Mouse (Mus musculus): ENCODE results near the gene Zdhhc1. TPM values are rescaled to one million over a fixed set of nuclear protein-coding genes. Genes with fewer than 3 reads are reported as not detected.
A peak's percentile ranks its signal among the peaks of the same experiment; 100 is the strongest.

Gene Zdhhc1
- polyA plus RNA-seq, 1 experiment: 24.7 TPM

DNA sequence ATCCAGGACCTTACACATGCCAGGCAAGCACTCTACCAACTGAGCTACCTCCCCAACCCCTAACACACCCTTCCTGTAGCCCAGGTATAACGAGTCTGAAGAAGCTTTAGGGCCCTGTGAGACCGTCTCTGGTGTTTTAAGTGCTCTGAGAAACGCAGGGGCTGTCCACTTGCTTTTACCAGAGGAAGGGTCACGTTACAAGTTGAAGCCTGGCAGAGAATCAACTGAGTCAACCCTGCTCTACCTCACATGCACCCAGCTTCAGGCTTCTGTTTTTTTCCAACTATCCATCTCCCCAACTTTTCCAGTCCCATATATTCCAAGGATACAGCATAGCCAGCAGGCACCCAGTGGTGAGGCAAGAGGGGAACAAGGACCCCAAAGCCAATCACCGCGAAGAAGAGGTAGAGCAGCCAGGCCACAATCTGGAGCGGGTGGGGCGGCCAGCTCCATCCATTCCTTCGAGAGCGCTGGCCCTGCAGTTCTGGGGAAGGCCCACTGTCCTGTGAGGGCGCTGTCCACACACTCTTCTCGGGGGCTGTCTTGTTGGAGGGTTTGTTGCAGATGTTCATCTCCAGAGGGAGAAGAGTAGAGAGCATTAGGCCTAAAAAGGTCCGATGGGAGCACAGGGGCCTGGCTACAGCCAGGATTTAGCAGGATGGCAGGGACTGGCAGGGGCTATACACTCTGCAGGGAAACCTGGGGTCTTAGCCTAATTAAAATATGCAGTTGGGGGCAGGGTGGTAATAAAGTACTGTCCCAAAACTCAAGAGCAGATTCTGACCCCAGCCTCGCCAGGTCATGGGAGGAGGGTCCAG lies 13.3 kb downstream of the Zdhhc1 start:
- Histone ChIP-seq H3K27ac (ENCODE audit: insufficient read depth, low read length) (peak overlapping the region; percentile 98), H3K4me3 (ENCODE audit: insufficient read depth, low read length) (no peak overlapping the region), H3K4me1 (ENCODE audit: control insufficient read depth, insufficient read depth, low read length) (peaks cover 26% of the 10 kb centered on the region)
- TF ChIP-seq CTCF (IDR thresholded peaks at IDR 0.05; ENCODE audit: borderline replicate concordance, insufficient read depth, low read length): peak; percentile 64; the same call in 1 of the 2 replicates
- TF ChIP-seq POLR2A (IDR thresholded peaks at IDR 0.05; ENCODE audit: low read depth, low read length): no peak

DNA sequence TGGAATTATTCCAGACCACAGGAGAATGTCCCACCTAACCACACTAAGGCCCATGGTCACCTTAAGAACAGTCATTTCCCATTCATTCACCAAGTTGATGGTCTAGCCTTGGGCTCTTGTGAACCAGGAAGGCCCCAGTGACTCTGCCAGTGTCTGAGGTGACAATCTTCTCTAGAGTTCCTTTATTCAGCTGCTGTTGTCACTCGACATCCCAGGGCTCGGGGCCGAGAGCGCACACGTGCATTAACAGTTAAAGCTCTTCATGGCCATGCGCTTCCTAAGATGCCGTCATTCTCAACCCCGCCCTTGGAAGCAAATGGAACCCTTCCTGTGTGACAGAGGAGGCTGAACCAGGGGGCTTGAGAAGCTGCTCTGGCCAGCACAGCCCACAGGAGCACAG lies 14.6 kb downstream of the Zdhhc1 start:
- Histone ChIP-seq H3K4me1 (ENCODE audit: control insufficient read depth, insufficient read depth, low read length) (peaks cover 31% of the 10 kb centered on the region), H3K4me3 (ENCODE audit: insufficient read depth, low read length) (no peak overlapping the region), H3K27ac (ENCODE audit: insufficient read depth, low read length) (no peak overlapping the region)
- TF ChIP-seq CTCF (IDR thresholded peaks at IDR 0.05; ENCODE audit: borderline replicate concordance, insufficient read depth, low read length) (no peak), POLR2A (IDR thresholded peaks at IDR 0.05; ENCODE audit: low read depth, low read length) (no peak)

DNA sequence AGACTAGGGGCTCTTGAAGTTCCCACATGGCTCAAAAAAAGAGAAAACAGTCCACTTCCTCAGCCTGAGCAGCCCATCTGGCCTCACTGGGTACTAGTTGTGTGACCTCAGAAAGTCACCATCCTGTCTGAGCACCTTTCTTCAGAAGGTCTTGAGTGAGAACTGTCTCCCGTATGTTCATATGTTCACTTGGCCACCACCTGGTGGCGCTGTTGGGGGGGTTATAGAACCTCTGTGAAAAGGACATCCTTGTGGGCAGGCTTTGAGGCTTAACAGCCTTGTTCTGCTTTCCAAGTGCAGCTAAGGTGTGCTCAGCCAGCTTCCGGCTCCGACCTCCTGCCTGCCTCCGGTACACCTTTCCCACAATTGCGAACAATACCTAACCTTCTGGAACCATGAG lies 15.2 kb downstream of the Zdhhc1 start:
- peaks cover 31% of the 10 kb centered on the region for H3K4me1 ChIP-seq (ENCODE audit: control insufficient read depth, insufficient read depth, low read length)
- TF ChIP-seq POLR2A (IDR thresholded peaks at IDR 0.05; ENCODE audit: low read depth, low read length) (no peak), CTCF (IDR thresholded peaks at IDR 0.05; ENCODE audit: borderline replicate concordance, insufficient read depth, low read length) (0 out of 2 replicates have a peak, but pooled peaks have one; percentile 7)
- no peak overlapping the region for H3K4me3 ChIP-seq (ENCODE audit: insufficient read depth, low read length)
- H3K27ac ChIP-seq (ENCODE audit: insufficient read depth, low read length): peak overlapping the region; percentile 51

DNA sequence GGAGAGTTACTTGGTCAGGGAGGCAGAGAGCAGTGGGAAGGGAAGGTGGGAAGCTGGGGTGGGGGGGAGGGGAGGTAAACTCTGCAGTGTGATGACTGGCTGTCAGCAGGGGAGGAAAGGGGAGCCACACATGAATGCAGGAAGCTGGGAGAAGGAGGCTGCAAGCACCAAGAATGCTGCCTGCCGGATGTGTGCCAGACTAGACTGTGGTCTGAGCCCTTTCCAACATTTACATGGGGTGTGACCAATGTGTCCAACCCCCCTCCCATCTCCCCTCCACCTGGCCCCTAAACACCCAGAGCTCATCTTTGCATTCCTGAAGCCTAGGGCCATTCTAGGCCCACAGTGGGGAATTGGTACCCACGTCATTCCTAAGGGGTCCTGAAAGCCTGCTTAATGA lies 15.7 kb downstream of the Zdhhc1 start:
- TF ChIP-seq POLR2A (IDR thresholded peaks at IDR 0.05; ENCODE audit: low read depth, low read length) (no peak), CTCF (IDR thresholded peaks at IDR 0.05; ENCODE audit: borderline replicate concordance, insufficient read depth, low read length) (no peak)
- H3K27ac ChIP-seq (ENCODE audit: insufficient read depth, low read length): peak overlapping the region; percentile 74
- H3K4me3 ChIP-seq (ENCODE audit: insufficient read depth, low read length): no peak overlapping the region
- peaks cover 30% of the 10 kb centered on the region for H3K4me1 ChIP-seq (ENCODE audit: control insufficient read depth, insufficient read depth, low read length)

DNA sequence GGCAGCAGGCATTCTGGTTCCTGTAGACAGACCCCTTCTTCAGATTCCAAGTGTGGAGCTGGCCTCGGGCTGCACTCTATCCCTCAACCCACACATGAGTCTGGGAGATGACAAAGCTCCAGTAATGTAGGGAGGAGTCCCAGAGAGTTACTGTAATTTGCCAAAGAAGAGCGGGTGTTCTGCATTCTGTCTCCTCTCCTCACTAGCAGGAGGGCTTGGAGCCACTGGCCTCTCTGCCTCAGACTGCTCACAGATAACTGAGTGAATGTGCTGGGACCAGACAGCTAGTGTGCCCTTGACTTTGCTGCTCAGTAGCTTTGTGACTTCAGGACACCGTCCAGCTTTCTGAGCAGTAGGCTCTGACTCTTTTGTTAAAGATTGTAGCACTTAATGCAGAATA lies 18.9 kb downstream of the Zdhhc1 start:
- Histone ChIP-seq H3K27ac (ENCODE audit: insufficient read depth, low read length) (peak overlapping the region; percentile 62), H3K4me1 (ENCODE audit: control insufficient read depth, insufficient read depth, low read length) (peaks cover 17% of the 10 kb centered on the region; the same call in 1 of the 2 replicates), H3K4me3 (ENCODE audit: insufficient read depth, low read length) (no peak overlapping the region)
- no peak for TF ChIP-seq CTCF (IDR thresholded peaks at IDR 0.05; ENCODE audit: borderline replicate concordance, insufficient read depth, low read length)
- peak; percentile 31; the same call in 1 of the 2 replicates for TF ChIP-seq POLR2A (IDR thresholded peaks at IDR 0.05; ENCODE audit: low read depth, low read length)

DNA sequence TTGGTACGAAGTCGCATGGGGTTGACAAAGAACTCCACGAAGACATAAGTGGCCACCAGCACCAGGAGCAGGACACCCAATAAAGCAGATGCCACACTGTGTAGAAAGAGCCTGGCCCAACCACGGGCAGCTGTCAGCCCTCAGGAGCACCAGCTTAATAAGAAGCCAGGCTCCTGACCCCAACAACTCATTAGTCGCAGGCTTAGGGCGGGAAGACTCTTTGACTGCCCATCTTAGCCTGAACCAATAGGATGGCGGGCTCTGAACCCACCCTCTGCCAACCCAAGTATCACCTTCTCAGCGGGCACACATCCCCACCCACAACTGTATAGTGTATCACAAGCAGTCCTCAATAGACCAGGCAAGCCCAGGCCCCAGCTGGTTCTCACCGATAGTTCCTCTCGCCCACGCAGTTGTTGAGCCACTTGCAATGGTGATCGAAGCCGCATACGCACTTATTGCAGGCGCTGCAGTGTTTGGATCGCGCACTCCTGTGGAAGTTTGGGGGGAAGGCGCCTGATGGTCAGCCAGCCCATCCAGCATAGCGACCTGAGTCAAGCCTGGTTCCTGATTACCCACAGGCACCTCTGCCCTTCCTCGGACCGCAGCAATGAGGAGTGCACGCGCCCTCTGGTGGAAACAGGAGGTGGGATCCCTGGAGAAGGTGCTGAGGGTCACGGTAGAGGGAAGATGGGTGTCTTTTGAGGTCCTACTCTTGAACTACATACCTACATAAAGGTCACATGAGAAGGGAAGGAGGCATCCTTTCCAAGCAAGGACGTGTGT lies 19.9 kb downstream of the Zdhhc1 start:
- Histone ChIP-seq H3K4me1 (ENCODE audit: control insufficient read depth, insufficient read depth, low read length) (peaks cover 17% of the 10 kb centered on the region; the same call in 1 of the 2 replicates), H3K4me3 (ENCODE audit: insufficient read depth, low read length) (no peak overlapping the region), H3K27ac (ENCODE audit: insufficient read depth, low read length) (peak overlapping the region; percentile 62; the same call in 1 of the 2 replicates)
- TF ChIP-seq POLR2A (IDR thresholded peaks at IDR 0.05; ENCODE audit: low read depth, low read length) (no peak), CTCF (IDR thresholded peaks at IDR 0.05; ENCODE audit: borderline replicate concordance, insufficient read depth, low read length) (peak; percentile 92)

DNA sequence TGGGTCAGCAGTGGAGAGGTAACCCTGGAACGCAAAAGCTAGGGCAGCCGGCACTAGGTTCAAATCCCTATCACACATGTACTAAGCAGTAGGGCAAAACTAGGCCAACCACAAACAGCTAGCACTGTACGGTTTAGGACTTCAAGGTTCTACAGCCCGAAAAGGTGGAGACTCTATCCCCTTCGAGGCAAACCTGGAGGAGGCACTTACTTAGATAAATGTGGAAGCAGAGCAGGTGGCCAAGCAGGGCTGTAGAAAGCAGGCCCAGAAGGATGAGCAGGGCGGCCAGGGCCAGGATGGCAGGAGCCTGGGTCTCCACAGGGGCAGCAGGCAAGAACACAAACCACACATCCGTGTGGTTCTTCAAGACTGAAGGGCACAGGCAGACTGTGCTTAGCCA lies 20.5 kb downstream of the Zdhhc1 start:
- H3K4me3 ChIP-seq (ENCODE audit: insufficient read depth, low read length): no peak overlapping the region
- peaks cover 17% of the 10 kb centered on the region for H3K4me1 ChIP-seq (ENCODE audit: control insufficient read depth, insufficient read depth, low read length)
- no peak for TF ChIP-seq POLR2A (IDR thresholded peaks at IDR 0.05; ENCODE audit: low read depth, low read length)
- H3K27ac ChIP-seq (ENCODE audit: insufficient read depth, low read length): no peak overlapping the region

DNA sequence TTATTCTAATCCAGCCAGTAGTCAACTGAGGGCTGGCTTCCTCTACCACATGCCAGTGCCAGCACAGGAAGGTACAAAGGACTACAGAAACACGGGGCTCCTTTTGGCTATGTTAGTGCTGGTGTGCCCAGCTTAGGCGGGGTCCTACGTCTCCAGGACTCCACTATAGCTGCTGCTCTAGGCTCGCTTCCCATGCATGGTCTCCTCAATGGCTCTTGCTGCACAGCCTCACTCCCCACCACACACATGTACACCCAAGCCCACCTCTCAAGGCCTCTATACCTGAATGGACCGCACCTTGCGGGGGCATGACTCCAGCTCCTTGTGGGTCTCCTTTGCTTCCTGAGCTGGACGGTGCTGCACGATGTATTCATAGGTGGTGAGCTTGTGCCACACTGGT lies 21.0 kb downstream of the Zdhhc1 start:
- no peak for TF ChIP-seq POLR2A (IDR thresholded peaks at IDR 0.05; ENCODE audit: low read depth, low read length)
- no peak for TF ChIP-seq CTCF (IDR thresholded peaks at IDR 0.05; ENCODE audit: borderline replicate concordance, insufficient read depth, low read length)

DNA sequence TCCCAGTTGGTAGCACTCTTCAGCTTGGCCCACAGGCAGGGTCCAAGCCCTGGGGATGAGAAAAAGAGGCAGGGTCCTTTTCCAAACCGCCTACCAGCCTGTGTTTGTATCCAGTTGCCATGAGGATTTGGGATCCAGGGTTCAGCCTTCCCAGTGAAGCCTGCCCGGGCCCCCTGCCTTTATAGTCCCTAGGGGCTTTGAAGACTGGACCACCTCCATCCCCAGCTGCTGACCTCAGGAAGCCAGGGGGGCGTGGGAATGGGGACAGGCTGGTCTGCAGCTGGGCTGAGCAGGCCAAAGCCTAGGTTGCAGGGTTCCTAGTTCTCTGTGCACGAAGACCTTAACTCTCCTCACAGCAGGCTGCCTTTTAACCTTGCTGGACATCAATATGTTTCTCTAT lies 21.4 kb downstream of the Zdhhc1 start:
- TF ChIP-seq CTCF (IDR thresholded peaks at IDR 0.05; ENCODE audit: borderline replicate concordance, insufficient read depth, low read length) (no peak), POLR2A (IDR thresholded peaks at IDR 0.05; ENCODE audit: low read depth, low read length) (no peak)
- H3K4me1 ChIP-seq (ENCODE audit: control insufficient read depth, insufficient read depth, low read length): peaks cover 13% of the 10 kb centered on the region
- no peak overlapping the region for H3K27ac ChIP-seq (ENCODE audit: insufficient read depth, low read length)
- no peak overlapping the region for H3K4me3 ChIP-seq (ENCODE audit: insufficient read depth, low read length)

More for the DNA sequence above, 21.0 kb downstream of the Zdhhc1 start:
- Histone ChIP-seq H3K4me3 (ENCODE audit: insufficient read depth, low read length) (no peak overlapping the region), H3K27ac (ENCODE audit: insufficient read depth, low read length) (no peak overlapping the region), H3K4me1 (ENCODE audit: control insufficient read depth, insufficient read depth, low read length) (peaks cover 16% of the 10 kb centered on the region)

DNA sequence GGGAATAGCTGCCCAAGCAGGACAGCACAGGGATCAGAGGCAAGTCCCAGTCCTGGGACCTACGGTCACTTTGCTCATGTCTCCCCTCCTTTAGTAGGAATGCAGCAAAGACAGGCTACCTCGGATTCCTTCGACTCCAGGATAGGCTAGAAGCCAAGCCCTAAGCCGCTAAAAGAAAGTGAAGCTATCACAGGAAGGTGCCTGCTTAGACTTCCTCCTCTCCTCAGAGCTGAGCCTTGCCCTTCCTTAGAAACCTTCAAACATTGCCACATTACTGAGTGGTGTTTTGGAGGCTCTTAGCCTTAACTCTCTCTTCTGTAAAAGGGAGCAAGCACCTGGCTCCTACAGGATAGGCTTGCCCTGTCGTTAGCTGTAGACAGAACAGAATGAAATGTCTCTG lies 22.0 kb downstream of the Zdhhc1 start:
- Histone ChIP-seq H3K27ac (ENCODE audit: insufficient read depth, low read length) (no peak overlapping the region), H3K4me3 (ENCODE audit: insufficient read depth, low read length) (no peak overlapping the region), H3K4me1 (ENCODE audit: control insufficient read depth, insufficient read depth, low read length) (peaks cover 13% of the 10 kb centered on the region)
- TF ChIP-seq POLR2A (IDR thresholded peaks at IDR 0.05; ENCODE audit: low read depth, low read length) (no peak), CTCF (IDR thresholded peaks at IDR 0.05; ENCODE audit: borderline replicate concordance, insufficient read depth, low read length) (no peak)
